Mouse (Mus musculus) monocyte, adult 5-6 weeks (primary cell): ENCODE data around the gene Mapkap1. TPM values are rescaled to one million over a fixed set of nuclear protein-coding genes. Genes with fewer than 3 reads are reported as not detected.

Experiments
- ATAC-seq: fragments of 153-309, 156-312 bp; replicated peaks from 2 replicates; pipeline ENCODE4 v1.8.0; 2017; ENCODE audit warnings: mild to moderate bottlenecking; ENCODE audit not compliant: low TSS enrichment, insufficient number of reproducible peaks, severe bottlenecking, poor library complexity, low FRiP score
- total RNA-seq: library from RNA; stranded (forward); fragments of 200-1000, 200-491, 200-594 nt; gene quantifications from 3 replicates; pipeline ENCODE4 v1.2.3, GENCODE M21; 2017

Mapkap1 gene
- total RNA-seq, result 82.2 to 152 TPM (median 109 TPM) in 3 replicates

- peak; percentile 100 for ATAC-seq
Measured at GRCm38 (mm10) chr2:34406601-34407464, at the start of gene Mapkap1. Mapkap1 (plus strand) TSS chr2:34406771.

GRCm38 (mm10) chr2:34363678-34364077 lies 42.9 kb upstream of the Mapkap1 start:
- no peak for ATAC-seq

- ATAC-seq, result no peak
Measured at GRCm38 (mm10) chr2:34367024-34367423, 39.5 kb upstream of the Mapkap1 start.

DNA sequence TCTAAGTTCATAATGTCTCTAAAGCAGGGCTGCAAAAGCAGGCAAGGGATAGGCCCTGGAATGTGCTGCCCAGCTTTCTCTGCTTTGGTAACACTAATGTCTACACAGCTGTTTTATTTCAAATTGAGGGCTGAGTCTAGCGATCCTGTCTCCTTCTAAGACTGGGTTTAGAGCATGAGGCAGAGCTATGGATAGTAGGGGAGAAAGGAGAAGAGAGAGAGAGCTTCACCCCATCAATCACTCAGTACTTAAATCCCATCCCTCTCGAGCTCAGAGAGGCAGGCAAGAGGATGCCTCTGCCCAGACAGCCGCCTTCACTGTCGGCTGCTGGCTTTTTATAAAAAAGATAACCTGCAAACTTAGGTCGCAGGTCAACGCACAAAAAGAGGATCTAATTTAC lies 38.2 kb upstream of the Mapkap1 start:
- ATAC-seq, result no peak

DNA sequence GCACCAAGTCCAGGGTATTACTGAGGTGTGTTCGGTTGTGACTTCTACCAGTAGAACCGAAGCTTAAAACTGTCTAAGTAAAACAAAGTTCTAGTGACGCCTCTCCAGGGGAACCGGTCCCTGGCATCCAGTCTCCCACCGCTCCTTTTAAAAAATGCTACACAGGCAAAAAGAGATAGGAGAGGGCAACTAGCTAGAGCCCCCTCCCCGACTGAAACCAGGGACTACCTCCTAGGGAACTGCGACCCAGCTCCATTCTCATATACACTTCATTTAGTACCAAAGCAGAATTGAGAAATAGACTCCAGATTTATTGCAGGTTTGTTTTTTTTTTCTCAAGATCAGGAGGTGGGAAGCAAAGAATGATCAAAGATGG lies 36.2 kb upstream of the Mapkap1 start:
- ATAC-seq, result no peak

GRCm38 (mm10) chr2:34370725-34371440 lies 35.7 kb upstream of the Mapkap1 start:
- ATAC-seq, result no peak

GRCm38 (mm10) chr2:34371441-34372304 lies 34.9 kb upstream of the Mapkap1 start:
- ATAC-seq, result 0 out of 2 replicates have a peak, but pooled peaks have one; percentile 23

GRCm38 (mm10) chr2:34372305-34373301 lies 34.0 kb upstream of the Mapkap1 start, which contains the start of gene Pbx3:
Pbx3 (minus strand) TSS chr2:34373142.
- peak; percentile 89 for ATAC-seq

DNA sequence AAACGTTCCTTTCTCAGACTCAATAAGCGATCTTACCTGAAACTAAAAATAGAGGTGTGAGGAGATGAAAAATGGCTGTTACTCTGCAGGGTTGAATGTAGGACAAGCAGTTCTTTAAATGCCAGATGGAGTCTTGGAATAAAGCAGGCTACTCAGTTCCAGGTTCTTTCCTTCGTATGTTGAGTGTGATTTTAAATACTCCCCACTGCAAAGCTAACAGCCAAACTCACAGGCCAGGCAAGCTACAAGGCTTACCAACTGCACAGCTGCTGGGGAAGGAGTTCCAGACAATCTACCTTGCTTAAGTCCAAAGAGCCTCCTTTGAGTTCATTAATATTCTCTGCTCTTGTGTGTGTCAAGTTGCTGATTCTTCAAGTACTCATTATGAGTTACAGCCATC lies 32.7 kb upstream of the Mapkap1 start:
- ATAC-seq, result no peak

- no peak for ATAC-seq
Measured at GRCm38 (mm10) chr2:34374349-34374748, 32.2 kb upstream of the Mapkap1 start.

DNA sequence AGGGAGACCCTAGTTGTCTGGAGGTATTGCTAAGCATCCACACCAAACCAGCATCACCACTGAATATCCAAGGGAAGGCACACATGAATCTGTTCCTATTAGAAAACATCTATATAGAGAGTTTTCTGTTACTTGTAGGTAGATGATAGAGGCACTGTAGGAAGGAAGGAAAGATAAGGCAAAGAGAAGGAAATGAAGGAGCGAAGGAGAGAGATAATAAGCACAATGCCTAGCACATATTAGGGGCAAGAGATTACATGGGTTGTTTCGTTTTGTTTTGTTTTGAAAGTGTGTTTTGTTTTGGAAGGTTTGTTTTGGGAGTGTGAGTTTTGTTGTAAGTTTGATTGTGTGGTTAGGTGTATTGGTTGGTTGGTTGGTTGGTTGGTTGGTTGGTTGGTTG lies 27.6 kb upstream of the Mapkap1 start:
- ATAC-seq, result no peak

DNA sequence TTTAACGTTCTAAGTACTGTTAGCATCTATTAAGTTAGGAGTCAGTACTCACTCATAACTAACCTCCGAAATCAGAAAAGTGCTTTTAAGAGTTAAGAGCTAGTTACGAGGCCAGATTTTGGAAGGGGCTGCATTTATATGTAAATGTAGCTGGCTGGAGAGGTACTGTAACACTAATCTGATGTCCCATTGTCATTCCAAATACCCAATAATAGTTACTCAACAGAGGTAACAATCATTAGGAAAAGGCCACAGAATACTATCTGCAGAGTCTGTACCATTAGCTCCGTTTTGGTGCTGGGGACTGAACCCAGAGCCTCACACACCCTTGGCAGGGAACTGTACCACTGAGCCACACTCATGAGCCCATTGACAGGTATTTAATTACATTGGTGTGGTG lies 7.0 kb upstream of the Mapkap1 start:
- ATAC-seq, result no peak

DNA sequence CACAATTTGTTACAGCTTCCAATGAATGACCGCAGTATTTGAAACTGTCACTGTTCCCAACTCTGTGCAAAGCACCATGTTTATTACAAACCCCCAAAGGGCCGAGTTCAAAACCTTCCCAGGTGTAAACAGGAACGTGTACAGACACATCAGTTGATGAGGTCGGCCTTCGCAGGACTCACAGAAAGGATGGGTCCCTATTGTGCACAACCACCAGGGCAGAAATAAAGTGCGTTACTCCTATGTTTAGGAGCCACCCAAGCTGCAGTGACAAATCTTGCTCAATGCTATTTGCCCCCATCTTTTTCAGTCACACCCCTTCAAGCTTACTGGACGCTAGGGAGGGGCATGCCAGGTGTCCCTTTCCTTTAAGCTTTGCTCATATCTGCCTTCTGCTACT lies 1.0 kb downstream of the Mapkap1 start:
- ATAC-seq, result no peak

DNA sequence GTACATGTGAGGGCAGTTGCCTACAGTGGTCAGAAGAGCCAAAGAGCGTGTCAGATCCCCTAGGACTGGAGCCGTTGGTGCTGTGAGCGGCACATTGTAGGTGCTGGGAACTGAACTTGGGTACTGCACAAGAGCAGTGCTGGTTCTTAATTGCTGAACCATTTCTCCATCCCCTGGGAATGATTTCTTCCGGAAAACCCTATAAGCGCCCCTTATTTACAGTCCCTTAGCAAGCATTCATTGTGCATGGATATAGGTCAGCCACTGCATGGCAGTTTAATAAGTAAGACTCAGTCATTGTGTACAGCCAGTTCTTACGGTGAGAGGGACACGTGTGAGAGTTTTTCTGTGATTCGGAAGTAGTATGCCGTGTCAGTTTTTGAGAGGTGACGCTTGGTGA lies 1.8 kb downstream of the Mapkap1 start:
- ATAC-seq, result no peak

GRCm38 (mm10) chr2:34409741-34410340 lies 3.3 kb downstream of the Mapkap1 start:
- ATAC-seq, result no peak

GRCm38 (mm10) chr2:34420256-34420655 lies 13.7 kb downstream of the Mapkap1 start:
- ATAC-seq, result no peak; the same call in 1 of the 2 replicates

GRCm38 (mm10) chr2:34424186-34424585 lies 17.6 kb downstream of the Mapkap1 start:
- ATAC-seq, result no peak
